Mouse (Mus musculus): ENCODE data around the gene Mplkip. TPM values are rescaled to one million over a fixed set of nuclear protein-coding genes. Genes with fewer than 3 reads are reported as not detected.

The Mplkip gene
- 10 to 100 TPM in 1 of 2 experiments, 1 to 10 TPM in 1; 8.0 to 15.0 TPM for total RNA-seq (2021)
- long read RNA-seq, experiment 1, full-length matches to known transcripts: 12 of 12 reads
- long read RNA-seq, experiment 1, partial matches to known transcripts: 0 of 12 reads
- long read RNA-seq, experiment 1, other reads (novel, unspliced or antisense): 0 of 12 reads
- long read RNA-seq, experiment 2, full-length matches to known transcripts: 12 of 12 reads
- long read RNA-seq, experiment 2, partial matches to known transcripts: 0 of 12 reads
- long read RNA-seq, experiment 2, other reads (novel, unspliced or antisense): 0 of 12 reads

DNA sequence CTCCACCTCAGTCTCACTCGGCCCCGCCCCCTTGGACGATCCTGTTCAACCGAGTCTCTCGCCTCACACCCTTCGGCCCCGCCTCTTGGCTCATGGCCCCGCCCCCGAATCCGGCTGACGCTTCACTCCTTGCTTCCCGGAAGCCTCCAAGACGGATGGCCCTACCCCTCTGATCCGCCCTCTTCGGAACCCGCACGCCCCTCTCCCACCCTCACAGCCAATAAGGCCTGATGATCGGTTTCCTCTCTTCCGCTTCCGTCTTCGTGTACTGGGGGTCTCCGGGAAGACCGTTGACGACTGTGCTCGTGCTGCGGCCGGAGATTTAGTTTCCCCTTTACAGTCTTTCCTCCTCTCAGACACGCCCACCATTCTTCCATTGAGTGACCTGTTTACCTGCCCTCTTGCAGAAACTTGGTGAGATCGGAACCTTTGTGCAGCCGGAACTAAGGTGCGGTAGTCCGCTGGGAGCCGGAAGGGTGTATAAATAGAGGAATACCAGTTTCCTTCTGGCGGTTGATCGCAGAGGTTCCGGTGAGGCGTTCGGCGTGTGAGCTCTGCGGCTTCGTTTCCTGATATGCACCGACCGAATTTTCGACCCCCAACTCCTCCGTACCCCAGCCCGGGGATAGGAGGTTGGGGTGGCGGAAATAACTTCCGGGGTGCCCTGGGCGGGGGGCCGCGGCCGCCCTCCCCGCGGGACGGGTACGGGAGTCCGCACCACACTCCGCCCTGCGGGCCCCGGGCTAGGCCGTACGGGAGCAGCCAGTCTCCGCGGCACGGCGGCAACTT lies at the start of gene Mplkip, which contains the start of gene Sugct:
TSS of gene Mplkip (plus strand) at position 282 of the 789 bp plus-strand sequence.
TSS of gene Sugct (minus strand) at position 643 of the 789 bp plus-strand sequence.
- peak; percentile 100 for DNase-seq

DNA sequence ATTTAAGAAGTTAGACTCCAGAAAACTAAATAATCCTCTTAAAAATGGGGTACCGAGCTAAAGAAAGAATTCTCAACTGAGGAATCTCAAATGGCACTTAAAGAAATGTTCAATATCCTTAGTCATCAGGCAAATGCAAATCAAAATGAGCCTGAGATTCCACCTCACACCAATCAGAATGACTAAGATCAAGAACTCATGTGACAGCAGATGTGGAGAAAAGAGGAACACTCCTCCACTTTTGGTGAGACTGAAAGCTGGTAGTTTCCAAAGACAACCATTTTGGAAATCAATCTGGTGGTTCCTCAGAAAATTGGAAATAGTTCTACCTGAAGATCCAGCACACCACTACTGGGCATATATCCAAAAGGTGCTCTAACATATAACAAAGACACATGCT lies 27.6 kb upstream of the Mplkip start:
- DNase-seq: no peak

DNA sequence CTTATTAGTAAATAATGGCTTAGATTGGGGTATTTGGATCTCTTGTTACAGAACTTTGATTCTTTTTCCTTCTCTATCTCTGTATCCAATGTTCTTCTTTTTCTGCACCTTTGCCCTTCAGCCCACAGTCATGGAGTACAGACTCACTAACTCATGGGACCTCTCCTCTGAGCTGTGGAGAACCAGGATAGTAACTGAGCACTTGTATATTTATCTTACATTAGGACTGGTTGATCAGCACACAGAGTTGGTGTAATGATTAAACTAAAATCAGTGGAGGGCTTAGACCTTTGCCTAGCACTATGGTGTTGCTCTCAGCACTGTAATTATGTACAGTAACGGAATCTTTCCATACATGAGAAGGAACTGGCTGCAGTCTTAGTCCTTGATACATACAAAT lies 23.9 kb upstream of the Mplkip start:
- no peak for DNase-seq

DNA sequence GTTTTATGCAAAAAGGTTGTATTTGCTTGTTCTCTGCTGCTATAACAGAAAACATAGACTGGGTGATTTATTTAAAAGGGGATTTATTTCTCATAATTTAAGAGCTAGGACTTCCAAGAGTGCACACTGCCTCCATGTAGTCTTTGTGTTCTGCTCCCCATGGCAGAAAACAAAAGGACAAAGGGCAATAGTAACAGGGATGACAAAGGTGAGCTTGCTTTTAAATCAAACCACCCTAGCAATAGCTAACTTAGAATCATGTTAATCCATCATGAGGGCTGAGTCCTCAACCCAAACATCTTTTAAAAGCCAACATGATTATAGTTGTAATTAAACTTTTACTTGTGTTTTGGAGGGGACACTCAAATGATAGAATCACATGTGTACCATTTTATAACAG lies 5.5 kb upstream of the Mplkip start:
- DNase-seq: no peak

DNA sequence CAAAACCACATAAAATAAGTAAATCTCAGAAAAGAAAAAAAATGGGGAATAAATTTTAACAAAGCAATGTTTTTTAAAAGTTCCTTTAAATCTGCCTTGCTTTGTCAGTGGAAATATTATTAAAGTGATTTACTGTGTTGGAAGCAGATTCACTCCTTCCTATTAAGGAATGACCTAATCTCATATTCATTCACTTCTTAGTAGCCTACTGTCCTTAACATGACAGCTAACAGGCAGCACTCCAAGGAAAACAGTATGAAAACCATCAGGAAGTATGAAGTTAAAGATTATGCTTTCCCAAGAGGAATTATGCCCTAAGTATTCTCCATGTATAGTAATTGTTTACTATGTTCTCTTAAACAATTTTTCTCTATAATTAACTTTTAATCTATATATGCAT lies 4.3 kb upstream of the Mplkip start:
- no peak for DNase-seq

DNA sequence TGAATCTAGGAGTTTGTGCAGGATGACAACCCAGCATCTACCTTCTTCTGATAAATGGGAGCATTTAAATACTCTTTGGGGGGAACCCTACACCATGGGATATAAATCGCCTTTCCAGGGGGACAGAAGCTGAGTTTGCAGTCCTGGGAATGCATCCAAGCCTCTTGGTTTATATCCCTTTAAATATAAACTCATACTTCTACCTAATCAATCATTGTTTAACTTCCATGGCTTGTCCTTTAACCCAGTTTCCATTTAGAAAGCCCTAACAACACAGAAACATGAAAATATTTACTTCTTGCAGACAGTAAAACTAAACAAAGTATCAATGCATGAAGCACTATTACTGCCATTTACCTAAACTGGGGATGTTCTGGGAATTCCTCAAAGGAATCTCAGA lies 3.6 kb upstream of the Mplkip start:
- no peak for DNase-seq

DNA sequence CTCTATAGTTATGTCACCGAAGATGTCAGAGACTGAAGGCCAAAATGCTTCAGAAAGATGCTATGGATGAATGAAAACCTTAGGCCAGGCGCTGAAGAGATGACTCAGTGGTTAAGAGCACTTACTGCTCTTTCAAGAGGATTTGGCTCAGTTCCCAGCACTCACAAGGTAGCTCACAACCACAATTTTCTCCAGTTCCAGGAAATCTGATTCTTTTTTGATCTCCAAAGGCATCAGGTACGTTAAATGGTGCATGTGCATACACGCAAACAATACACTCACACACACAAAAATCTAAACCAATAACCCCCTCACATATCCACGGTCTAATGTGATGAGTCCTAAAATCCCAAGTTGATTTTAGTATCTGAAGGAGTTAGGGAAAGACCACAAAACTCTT lies 1.2 kb upstream of the Mplkip start:
- DNase-seq: no peak

DNA sequence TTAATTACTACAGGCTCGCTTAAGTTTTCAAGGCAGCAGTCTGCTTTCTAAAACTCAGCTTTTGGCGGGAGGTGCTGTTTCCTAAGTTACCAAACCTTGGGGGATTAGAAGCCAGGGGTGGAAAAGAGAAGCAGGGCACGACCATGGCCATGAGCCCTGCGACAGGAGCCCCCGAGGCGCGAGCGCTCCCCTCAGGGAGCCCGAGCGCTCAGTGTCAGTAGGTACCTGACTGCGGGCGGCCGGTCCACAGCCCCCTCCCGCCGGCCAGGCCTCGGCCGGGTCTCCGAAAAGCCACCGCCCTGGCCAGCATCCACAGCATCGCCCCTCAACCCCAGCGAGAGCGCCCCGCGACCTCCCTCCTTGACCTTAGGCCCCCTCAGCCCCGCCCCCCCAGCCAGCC lies 578 bp upstream of the Mplkip start:
- no peak for DNase-seq

DNA sequence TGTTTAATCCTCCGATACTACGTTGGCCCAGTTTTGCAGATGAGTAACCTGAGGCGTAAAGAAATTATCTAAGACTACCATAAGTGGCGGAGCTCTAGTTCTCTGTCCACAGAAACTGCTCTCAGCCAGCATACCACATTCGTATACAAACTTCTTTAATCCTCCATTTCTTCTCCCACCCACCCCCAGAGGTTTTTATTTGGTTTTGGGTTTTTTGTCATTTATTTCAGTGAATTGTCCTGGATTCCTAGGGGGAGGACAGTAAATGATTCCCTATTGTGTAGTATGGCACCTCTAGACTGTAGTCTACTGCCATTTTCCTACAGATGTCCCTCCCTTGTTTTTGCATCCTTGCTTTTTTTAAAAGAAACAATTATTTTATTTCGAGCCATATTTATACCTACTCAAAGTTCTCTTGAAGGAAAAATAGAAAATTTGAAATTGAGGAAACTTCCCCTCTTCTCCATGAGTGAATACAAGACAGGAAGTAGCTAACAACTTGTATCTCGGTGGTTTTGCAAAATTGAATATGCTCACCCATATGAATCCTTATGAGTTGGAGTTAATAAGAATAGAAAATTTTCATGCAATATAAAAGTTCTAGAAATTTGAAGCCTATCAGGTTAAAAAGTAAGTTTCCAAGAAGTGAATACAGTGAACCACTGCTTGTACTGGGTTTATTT lies 1.0 kb downstream of the Mplkip start:
- DNase-seq: no peak

DNA sequence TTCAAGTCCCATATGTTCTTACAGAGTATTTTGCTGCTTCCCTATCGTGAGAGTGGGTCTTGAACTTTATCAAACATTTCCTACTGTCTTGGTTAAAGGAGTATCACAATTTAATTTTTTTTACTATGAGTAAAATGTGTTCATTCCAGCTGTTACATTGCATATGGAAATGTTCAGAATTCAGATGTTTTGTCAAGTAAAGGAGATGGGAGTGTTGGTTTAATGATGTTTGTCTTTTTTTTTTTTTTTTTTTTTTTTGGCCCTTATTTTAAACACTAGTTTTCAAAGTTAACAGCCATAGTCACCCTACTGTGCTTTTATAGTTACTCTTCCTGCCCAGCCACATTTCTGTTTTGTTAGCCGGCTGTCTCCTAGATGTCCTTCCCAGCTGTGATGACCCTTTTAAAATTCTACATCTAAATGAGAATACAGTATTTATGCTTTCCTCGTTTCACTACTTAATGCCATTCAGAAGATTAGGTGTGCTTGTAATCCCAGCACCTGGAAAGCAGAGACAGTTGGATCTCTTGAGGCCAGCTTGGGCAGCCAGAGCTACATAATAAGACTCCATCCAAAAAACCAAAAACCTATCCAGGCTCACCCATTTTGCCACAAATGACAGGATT lies 5.2 kb downstream of the Mplkip start:
- no peak for DNase-seq

DNA sequence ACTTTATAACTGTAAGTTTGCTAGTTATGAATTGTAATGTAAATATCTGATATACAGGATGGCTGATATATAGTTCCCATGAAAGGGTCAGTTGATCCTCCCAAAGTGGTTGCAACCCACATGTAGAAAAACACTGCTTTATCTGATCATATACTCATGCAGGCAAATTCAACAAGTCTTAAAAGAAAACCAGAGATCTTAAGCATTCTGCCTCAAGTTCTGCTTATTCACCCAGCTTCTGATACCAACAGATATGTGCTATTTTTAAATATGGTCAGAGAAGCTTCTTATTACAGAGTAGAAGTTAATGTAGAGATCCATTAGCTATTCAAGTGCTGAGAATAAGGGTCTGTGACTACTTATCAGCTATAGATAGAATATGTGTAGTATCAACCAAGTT lies 6.3 kb downstream of the Mplkip start:
- DNase-seq: no peak

DNA sequence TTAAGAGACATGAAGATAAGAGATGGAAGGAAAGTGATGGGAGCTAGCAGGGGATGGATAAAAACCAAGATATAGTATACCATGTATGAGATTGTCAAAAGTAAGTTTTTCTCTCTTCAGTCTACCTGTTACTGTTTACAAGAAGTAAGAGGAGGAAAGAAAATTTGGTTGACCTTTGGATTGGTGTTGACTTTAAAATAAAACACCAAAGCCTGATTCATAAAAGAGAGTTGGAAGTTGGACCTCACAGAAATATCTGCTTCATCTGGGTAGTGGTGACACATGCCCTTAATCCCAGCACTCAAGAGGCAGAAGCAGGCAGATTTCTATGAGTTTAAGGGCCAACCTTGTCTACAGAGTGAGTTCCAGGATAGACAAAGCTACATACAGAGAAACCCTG lies 7.3 kb downstream of the Mplkip start:
- DNase-seq: no peak

DNA sequence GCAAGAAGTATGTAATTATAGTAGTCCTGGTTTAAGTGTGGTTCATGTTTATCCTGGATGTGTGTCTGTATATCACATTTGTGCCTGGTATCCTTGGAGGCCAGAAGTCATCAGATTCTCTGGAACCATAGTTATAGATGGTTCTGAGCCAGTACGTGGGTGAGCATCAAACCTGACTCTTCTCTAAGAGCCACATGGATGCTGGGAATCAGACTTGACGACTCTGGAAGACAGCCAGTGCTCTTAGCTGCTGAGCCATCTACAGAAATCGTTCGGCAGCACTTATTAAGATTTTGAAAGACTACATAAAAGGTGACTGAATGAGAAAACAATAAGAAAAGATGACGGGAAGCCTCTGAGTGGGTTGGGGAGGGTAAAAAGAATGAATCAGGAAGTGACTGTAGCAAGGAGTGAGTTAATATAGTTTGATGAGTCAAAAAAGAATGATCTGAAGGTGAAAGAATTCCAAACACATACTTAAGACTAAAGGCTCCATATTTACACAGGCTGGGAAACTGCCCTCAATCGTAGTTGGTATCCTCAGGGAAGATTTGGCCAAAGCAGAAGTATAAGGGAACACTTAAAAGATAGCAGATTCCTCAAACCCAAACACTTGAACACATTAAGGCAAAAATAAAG lies 10.3 kb downstream of the Mplkip start:
- DNase-seq: no peak

DNA sequence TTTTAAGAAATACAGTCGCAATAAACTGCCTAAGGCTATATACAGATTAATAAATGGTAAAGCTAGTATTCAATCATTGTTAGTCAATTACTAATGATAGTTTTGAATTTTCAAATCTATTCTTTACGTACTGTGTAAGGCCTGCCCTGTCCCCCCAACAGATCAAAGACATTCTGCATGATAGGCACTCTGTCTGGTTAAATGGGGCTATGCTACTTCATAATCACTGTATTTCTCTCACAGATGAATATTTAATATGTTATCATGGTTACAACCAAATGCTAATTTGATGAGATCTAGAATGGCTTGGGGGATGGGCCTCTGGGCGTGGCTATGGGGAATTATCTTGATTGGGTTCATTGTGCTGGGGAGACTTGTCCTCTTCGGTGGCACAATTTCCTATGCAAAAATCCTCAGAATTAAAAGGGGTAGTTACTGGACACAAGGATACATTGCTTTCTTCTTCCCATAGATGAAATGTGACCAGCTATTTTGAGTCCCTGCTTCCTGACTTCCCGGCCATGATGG lies 13.9 kb downstream of the Mplkip start:
- DNase-seq: no peak

DNA sequence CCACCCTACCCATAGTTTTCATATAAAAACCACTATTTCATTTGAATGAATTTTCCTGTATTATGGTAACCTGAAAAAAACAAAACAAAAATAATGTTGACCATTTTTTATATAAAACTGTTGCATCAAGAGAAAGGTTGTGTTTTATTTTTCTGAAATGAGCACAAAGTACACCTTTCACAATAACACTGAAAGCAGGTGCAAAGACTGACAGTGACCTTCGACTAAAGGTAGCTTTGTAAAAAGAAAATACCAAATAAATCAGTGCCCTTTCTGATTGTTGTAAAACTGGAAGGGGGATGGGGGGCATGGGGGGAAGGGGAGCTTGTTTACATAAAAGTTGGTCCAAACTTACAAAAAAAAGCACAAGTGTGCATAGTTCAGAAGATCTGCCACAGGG lies 22.4 kb downstream of the Mplkip start:
- no peak for DNase-seq

DNA sequence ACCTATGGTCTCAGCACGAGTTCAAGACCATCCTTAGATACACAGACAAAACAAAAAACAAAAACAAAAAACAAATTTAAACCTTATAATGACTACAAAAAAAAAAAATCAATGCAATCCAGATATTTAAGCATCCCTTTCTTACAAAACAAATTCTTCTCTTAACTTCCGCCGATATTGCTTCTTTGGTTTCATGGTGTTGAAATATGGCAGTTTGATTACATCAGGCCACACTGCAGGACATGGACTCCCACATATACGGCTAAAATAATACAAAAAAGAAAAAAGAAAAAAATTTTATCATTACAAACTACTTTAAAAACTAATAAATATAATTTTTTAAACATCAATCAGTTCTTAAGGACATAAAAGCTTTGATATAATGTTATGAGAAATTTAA lies 32.9 kb downstream of the Mplkip start:
- DNase-seq: no peak

DNA sequence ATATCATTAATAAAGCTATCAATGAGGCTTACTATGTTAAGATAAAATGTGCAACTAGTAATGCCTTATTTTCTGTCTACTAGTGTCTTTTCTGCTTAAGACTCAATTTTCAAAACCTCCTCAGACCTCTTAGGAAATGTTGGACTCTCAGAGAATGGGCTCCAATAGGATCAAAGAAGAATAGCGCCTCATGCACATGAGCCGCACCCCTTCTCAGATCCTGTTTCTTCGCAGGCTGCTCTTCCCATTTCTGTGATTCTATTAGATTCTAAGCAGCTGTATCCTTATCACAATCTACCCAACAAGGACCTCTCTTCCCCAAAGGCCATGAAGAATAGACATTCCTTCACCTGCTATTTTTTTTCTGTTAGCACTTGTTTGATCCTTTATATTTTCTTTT lies 33.8 kb downstream of the Mplkip start:
- DNase-seq: no peak

Small RNA genes lying within 50 kb of the gene (microRNA-seq; reads per million reads assigned to microRNA genes)
- 0 reads per million in 2 experiments for gene Mir466i

Other genes with a start within 250 kb of the Mplkip start
- 1 to 10 TPM in 1 of 2 experiments, under 1 TPM in 1; 0.82 to 1.1 TPM for gene Sugct, start 361 bp downstream of the Mplkip start, total RNA-seq (2021)
- 10 to 100 TPM; 29.5 to 34.8 TPM for gene Cdk13, start 109.9 kb downstream of the Mplkip start, total RNA-seq (2021)
- 10 to 100 TPM; 31.0 to 33.0 TPM for gene Rala, start 249.0 kb downstream of the Mplkip start, total RNA-seq (2021)